Mouse (Mus musculus): Measurements from ENCODE around the gene Camta2.

The Camta2 gene

GRCm38 (mm10) chr11:70687601-70688199, at the start of gene Camta2:
Gene Camta2, minus strand, starts transcription at chr11:70688105.
- DNase-seq (ENCODE audit: low read depth, low spot score) = peak; percentile 57

DNA sequence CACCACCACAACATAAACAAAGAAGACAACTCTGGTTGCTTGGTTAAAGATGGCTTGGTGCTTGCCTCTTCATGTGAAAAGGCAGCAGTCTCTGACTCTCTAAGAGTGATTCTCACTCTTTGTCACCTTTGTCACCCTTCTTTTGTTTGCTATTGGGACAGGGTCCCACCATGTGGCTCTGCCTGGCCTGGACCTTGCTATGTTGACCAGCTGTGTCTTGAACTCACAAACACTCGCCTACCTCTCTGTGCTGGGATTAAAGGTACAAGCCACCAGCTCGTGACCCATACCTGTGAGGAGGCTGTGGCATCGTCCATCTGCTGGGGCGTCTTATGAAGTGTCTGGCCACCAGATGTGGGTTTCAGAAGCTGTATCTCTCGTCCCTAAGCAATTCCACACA, 45.4 kb upstream of the Camta2 start:
- no peak for DNase-seq (ENCODE audit: low read depth, low spot score)

DNA sequence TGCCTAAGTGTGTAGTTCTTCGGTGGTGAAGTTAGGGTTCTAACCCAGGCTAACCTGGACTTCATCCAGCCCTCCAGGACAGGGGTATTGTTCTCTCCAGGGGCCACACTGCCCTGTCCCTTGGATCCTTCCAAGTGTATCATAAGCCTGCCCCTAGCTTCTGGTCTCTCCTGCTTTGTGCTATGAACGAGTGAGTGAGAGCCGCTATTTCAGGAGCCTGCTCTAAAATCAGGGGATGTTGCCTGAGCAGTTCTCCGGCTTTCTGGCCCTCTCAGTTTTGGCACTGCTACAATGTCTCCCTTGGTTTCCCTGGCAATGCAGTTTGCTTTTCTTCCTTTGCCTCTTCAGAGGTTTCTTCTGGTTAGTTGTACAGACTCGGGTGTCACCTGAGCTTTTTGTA, 43.3 kb upstream of the Camta2 start:
- DNase-seq (ENCODE audit: low read depth, low spot score) = no peak

GRCm38 (mm10) chr11:70730427-70731038, 42.6 kb upstream of the Camta2 start:
- DNase-seq (ENCODE audit: low read depth, low spot score) = no peak

- no peak for DNase-seq (ENCODE audit: low read depth, low spot score)
These were observed 39.5 kb upstream of the Camta2 start for GRCm38 (mm10) chr11:70727385-70727784.

- no peak for DNase-seq (ENCODE audit: low read depth, low spot score)
These were observed 38.7 kb upstream of the Camta2 start for GRCm38 (mm10) chr11:70726585-70726984.

DNA sequence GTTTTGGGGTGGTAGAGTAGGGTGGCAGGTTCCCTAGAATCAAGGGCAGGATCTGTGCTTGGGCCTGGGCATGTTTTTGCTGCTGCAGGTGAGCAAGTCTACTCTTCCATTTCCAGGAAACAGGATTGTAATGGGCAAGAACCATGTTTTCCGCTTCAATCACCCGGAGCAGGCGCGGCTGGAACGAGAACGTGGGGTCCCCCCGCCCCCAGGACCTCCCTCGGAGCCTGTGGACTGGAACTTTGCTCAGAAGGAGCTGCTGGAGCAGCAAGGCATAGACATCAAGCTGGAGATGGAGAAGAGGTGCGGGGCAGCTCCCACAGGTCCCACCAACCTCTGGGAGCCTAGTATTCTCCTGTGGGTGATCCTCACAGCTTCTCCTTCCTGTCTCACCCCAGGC, 36.8 kb upstream of the Camta2 start:
- DNase-seq (ENCODE audit: low read depth, low spot score) = no peak

- DNase-seq (ENCODE audit: low read depth, low spot score) = no peak
These were observed 33.2 kb upstream of the Camta2 start for GRCm38 (mm10) chr11:70721072-70721471.

- no peak for DNase-seq (ENCODE audit: low read depth, low spot score)
These were observed 32.7 kb upstream of the Camta2 start for GRCm38 (mm10) chr11:70720567-70720966.

- no peak for DNase-seq (ENCODE audit: low read depth, low spot score)
These were observed 30.6 kb upstream of the Camta2 start for GRCm38 (mm10) chr11:70718481-70718880.

GRCm38 (mm10) chr11:70715832-70716231, 27.9 kb upstream of the Camta2 start:
- DNase-seq (ENCODE audit: low read depth, low spot score) = no peak

DNA sequence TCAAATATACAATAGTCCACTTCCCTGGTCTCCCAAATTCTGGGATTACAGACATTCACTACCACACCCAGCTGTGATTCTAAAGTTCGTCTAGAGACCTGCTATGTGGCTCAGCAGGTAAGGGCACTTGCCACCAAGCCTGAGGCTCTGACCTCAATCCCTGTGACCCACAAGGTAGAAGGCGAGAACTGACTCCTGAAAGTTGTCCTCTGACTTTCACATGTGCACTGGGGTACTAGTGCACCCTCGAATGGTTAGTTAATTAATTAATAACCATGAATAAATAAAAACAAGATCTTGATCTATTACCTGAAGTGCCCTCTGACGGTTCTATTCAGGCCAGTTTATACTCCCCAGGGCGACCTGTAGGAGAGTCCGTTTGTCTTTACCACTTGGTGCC, 25.3 kb upstream of the Camta2 start:
- no peak for DNase-seq (ENCODE audit: low read depth, low spot score)

GRCm38 (mm10) chr11:70711026-70711425, 23.1 kb upstream of the Camta2 start:
- no peak for DNase-seq (ENCODE audit: low read depth, low spot score)

GRCm38 (mm10) chr11:70706127-70706526, 18.2 kb upstream of the Camta2 start:
- DNase-seq (ENCODE audit: low read depth, low spot score) = no peak

DNA sequence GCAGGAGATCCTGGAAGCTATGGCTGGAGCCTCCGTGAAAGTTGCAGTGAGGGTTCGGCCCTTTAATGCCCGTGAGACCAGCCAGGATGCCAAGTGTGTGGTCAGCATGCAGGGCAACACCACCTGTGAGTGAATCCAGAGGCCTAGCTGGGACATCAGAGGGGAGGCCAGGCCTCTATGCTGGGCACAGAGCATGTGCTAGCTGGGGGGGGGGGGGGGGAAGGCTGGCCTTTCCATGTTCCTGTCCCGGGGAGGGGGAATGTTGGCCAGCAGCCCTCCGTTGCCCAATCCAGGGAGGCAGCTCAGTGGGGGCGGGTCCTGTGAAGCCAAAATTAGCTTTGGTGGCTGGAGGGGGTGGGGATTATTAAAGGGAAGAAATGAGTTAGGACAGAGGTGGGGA, 14.9 kb upstream of the Camta2 start:
- DNase-seq (ENCODE audit: low read depth, low spot score) = no peak

- DNase-seq (ENCODE audit: low read depth, low spot score) = no peak
These were observed 14.3 kb upstream of the Camta2 start for GRCm38 (mm10) chr11:70701984-70702733.

DNA sequence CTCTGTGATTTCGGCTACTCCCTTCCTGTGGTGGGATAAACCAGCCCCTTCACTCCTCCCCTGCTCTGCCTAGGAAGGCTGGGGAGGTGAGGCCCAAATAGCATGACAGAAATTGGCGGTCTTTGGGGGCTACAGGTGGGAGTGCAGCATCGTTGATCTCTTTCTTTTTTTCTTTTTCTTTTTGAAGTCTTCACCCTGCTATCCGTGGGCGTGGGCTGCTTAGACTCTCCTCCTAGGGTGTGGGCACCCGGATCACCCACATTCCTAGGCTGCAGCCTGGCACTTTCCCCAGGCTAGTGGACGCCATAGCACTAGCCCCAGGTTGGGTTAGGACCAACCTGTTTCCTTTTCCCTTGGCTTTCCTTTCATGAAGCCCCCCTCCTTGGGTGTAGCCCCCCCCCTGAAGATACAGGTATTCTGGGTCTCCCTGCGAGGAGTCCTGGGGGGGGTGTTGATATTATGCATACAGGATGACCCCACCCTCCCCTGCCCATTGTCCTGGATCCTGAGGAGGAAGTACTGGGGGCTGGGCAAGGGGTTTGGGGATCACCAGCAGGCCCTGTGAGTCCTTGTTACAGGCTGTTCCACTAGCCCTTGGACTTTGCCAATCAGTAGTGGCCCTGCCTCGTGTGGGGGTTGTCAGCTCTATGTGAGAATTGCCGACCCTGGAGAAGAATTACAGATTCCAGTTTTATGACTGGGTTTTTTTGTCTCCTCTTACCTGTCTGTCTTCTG, 13.5 kb upstream of the Camta2 start:
- DNase-seq (ENCODE audit: low read depth, low spot score) = no peak

DNA sequence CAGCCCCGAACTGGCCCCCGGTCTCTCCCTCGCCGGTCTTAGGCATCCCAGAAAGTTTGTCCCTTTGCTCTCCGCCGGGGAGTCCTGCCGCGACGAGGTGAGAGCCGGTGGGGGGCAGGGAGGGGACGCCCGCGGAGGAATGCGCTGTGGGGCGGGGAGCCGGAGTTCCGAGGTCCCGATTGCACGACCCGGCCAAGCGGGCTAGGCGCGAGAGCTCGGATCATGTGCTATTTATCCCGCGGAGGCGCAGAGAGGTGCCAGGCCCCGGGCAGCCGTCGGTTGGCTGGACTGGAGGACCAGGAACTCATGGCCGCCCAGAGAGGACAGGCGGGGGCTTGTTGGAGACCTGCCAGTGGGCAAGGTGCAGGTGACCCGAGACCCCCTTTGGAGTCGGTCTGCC, 12.7 kb upstream of the Camta2 start:
- DNase-seq (ENCODE audit: low read depth, low spot score) = no peak

GRCm38 (mm10) chr11:70699722-70700556, 12.0 kb upstream of the Camta2 start, which contains the start of the genes Inca1 and Kif1c:
Gene Inca1, minus strand, starts transcription at chr11:70700155.
Gene Kif1c, plus strand, starts transcription at chr11:70700548.
- DNase-seq (ENCODE audit: low read depth, low spot score) = peak; percentile 84

GRCm38 (mm10) chr11:70699051-70699450, 11.1 kb upstream of the Camta2 start:
- no peak for DNase-seq (ENCODE audit: low read depth, low spot score)

GRCm38 (mm10) chr11:70697376-70697775, 9.5 kb upstream of the Camta2 start:
- no peak for DNase-seq (ENCODE audit: low read depth, low spot score)

Data from retina, postnatal 7 days (tissue).